Mouse (Mus musculus): ENCODE data around the gene Tgfbrap1. TPM values are rescaled to one million over a fixed set of nuclear protein-coding genes. Genes with fewer than 3 reads are reported as not detected.

The Tgfbrap1 gene
- polyA plus RNA-seq, 1 experiment from 2014 or later = 7.5 TPM

GRCm38 (mm10) chr1:43078124-43078523 is 20.3 kb downstream of the Tgfbrap1 start:
- no peak overlapping the region for H3K4me3 ChIP-seq (ENCODE audit: control insufficient read depth in 1 of 2, insufficient read depth in 1 of 2, low read depth in 1 of 2, low read length in 2 of 2)
- no peak overlapping the region for H3K9ac ChIP-seq (ENCODE audit: low read length)
- no peak overlapping the region for H3K27ac ChIP-seq (replicated peaks in 1 of 2; ENCODE audit: control insufficient read depth in 1 of 2, insufficient read depth in 1 of 2, low read depth in 2 of 2, low read length in 2 of 2)
- peaks cover 25% of the 10 kb centered on the region for H3K36me3 ChIP-seq (ENCODE audit: control insufficient read depth, insufficient read depth, low read length)
- 80% methylated on average over 2 of the region's 2 CpGs for WGBS
- H3K4me2 ChIP-seq (ENCODE audit: low read length) = no peak overlapping the region
- no peaks in the 10 kb centered on the region for H3K27me3 ChIP-seq (ENCODE audit: control insufficient read depth, insufficient read depth, low read length)
- no peaks in the 10 kb centered on the region for H3K4me1 ChIP-seq (ENCODE audit: control insufficient read depth in 2 of 2, insufficient read depth in 2 of 2, low read length in 2 of 2)
- ATAC-seq (ENCODE audit: insufficient number of reproducible peaks, insufficient read depth, low FRiP score, low read depth) = no peak
- H3K9me3 ChIP-seq (ENCODE audit: control insufficient read depth, low read length) = no peaks in the 10 kb centered on the region

- no peak overlapping the region for H3K4me3 ChIP-seq (ENCODE audit: control insufficient read depth in 1 of 2, insufficient read depth in 1 of 2, low read depth in 1 of 2, low read length in 2 of 2)
- no peaks in the 10 kb centered on the region for H3K27me3 ChIP-seq (ENCODE audit: control insufficient read depth, insufficient read depth, low read length)
- no peaks in the 10 kb centered on the region for H3K9me3 ChIP-seq (ENCODE audit: control insufficient read depth, low read length)
- ATAC-seq (ENCODE audit: insufficient number of reproducible peaks, insufficient read depth, low FRiP score, low read depth) = no peak
- no peaks in the 10 kb centered on the region for H3K4me1 ChIP-seq (ENCODE audit: control insufficient read depth in 2 of 2, insufficient read depth in 2 of 2, low read length in 2 of 2)
- peaks cover 45% of the 10 kb centered on the region for H3K36me3 ChIP-seq (ENCODE audit: control insufficient read depth, insufficient read depth, low read length)
- no peak overlapping the region for H3K27ac ChIP-seq (replicated peaks in 1 of 2; ENCODE audit: control insufficient read depth in 1 of 2, insufficient read depth in 1 of 2, low read depth in 2 of 2, low read length in 2 of 2)
- 91% methylated on average over 2 of the region's 2 CpGs for WGBS
- H3K4me2 ChIP-seq (ENCODE audit: low read length) = no peak overlapping the region
- H3K9ac ChIP-seq (ENCODE audit: low read length) = no peak overlapping the region
Measured at GRCm38 (mm10) chr1:43074791-43075190, 23.6 kb downstream of the Tgfbrap1 start.

- Histone ChIP-seq H3K9me3 (ENCODE audit: control insufficient read depth, low read length) (no peaks in the 10 kb centered on the region), H3K4me2 (ENCODE audit: low read length) (no peak overlapping the region), H3K4me1 (ENCODE audit: control insufficient read depth in 2 of 2, insufficient read depth in 2 of 2, low read length in 2 of 2) (no peaks in the 10 kb centered on the region), H3K4me3 (ENCODE audit: control insufficient read depth in 1 of 2, insufficient read depth in 1 of 2, low read depth in 1 of 2, low read length in 2 of 2) (no peak overlapping the region), H3K27me3 (ENCODE audit: control insufficient read depth, insufficient read depth, low read length) (no peaks in the 10 kb centered on the region), H3K9ac (ENCODE audit: low read length) (no peak overlapping the region), H3K36me3 (ENCODE audit: control insufficient read depth, insufficient read depth, low read length) (peaks cover 51% of the 10 kb centered on the region), H3K27ac (replicated peaks in 1 of 2; ENCODE audit: control insufficient read depth in 1 of 2, insufficient read depth in 1 of 2, low read depth in 2 of 2, low read length in 2 of 2) (no peak overlapping the region)
- WGBS = 84% methylated on average over 1 of the region's 1 CpGs
- ATAC-seq (ENCODE audit: insufficient number of reproducible peaks, insufficient read depth, low FRiP score, low read depth) = no peak
Measured at GRCm38 (mm10) chr1:43072561-43072960, 25.9 kb downstream of the Tgfbrap1 start.

GRCm38 (mm10) chr1:43072028-43072427 is 26.4 kb downstream of the Tgfbrap1 start:
- Histone ChIP-seq H3K36me3 (ENCODE audit: control insufficient read depth, insufficient read depth, low read length) (peaks cover 57% of the 10 kb centered on the region), H3K4me3 (ENCODE audit: control insufficient read depth in 1 of 2, insufficient read depth in 1 of 2, low read depth in 1 of 2, low read length in 2 of 2) (no peak overlapping the region), H3K27me3 (ENCODE audit: control insufficient read depth, insufficient read depth, low read length) (no peaks in the 10 kb centered on the region), H3K9me3 (ENCODE audit: control insufficient read depth, low read length) (no peaks in the 10 kb centered on the region), H3K4me1 (ENCODE audit: control insufficient read depth in 2 of 2, insufficient read depth in 2 of 2, low read length in 2 of 2) (no peaks in the 10 kb centered on the region), H3K9ac (ENCODE audit: low read length) (no peak overlapping the region), H3K4me2 (ENCODE audit: low read length) (no peak overlapping the region), H3K27ac (replicated peaks in 1 of 2; ENCODE audit: control insufficient read depth in 1 of 2, insufficient read depth in 1 of 2, low read depth in 2 of 2, low read length in 2 of 2) (no peak overlapping the region)
- WGBS = 90% methylated on average over 8 of the region's 8 CpGs
- ATAC-seq (ENCODE audit: insufficient number of reproducible peaks, insufficient read depth, low FRiP score, low read depth) = no peak

GRCm38 (mm10) chr1:43070726-43071125 is 27.7 kb downstream of the Tgfbrap1 start:
- no peak overlapping the region for H3K4me3 ChIP-seq (ENCODE audit: control insufficient read depth in 1 of 2, insufficient read depth in 1 of 2, low read depth in 1 of 2, low read length in 2 of 2)
- H3K36me3 ChIP-seq (ENCODE audit: control insufficient read depth, insufficient read depth, low read length) = peaks cover 61% of the 10 kb centered on the region
- H3K4me2 ChIP-seq (ENCODE audit: low read length) = no peak overlapping the region
- H3K4me1 ChIP-seq (ENCODE audit: control insufficient read depth in 2 of 2, insufficient read depth in 2 of 2, low read length in 2 of 2) = no peaks in the 10 kb centered on the region
- WGBS = 84% methylated on average over 5 of the region's 5 CpGs
- no peak for ATAC-seq (ENCODE audit: insufficient number of reproducible peaks, insufficient read depth, low FRiP score, low read depth)
- no peak overlapping the region for H3K27ac ChIP-seq (replicated peaks in 1 of 2; ENCODE audit: control insufficient read depth in 1 of 2, insufficient read depth in 1 of 2, low read depth in 2 of 2, low read length in 2 of 2)
- H3K27me3 ChIP-seq (ENCODE audit: control insufficient read depth, insufficient read depth, low read length) = no peaks in the 10 kb centered on the region
- no peaks in the 10 kb centered on the region for H3K9me3 ChIP-seq (ENCODE audit: control insufficient read depth, low read length)
- H3K9ac ChIP-seq (ENCODE audit: low read length) = no peak overlapping the region

- ATAC-seq (ENCODE audit: insufficient number of reproducible peaks, insufficient read depth, low FRiP score, low read depth) = no peak
- no peaks in the 10 kb centered on the region for H3K4me1 ChIP-seq (ENCODE audit: control insufficient read depth in 2 of 2, insufficient read depth in 2 of 2, low read length in 2 of 2)
- 55% methylated on average over 7 of the region's 7 CpGs for WGBS
Measured at GRCm38 (mm10) chr1:43067551-43067950, 30.9 kb downstream of the Tgfbrap1 start.

GRCm38 (mm10) chr1:43066573-43066972 is 31.9 kb downstream of the Tgfbrap1 start:
- no peak overlapping the region for H3K9ac ChIP-seq (ENCODE audit: low read length)
- H3K4me3 ChIP-seq (ENCODE audit: control insufficient read depth in 1 of 2, insufficient read depth in 1 of 2, low read depth in 1 of 2, low read length in 2 of 2) = no peak overlapping the region
- no peak overlapping the region for H3K4me2 ChIP-seq (ENCODE audit: low read length)
- WGBS = 86% methylated on average over 8 of the region's 8 CpGs
- peaks cover 58% of the 10 kb centered on the region for H3K36me3 ChIP-seq (ENCODE audit: control insufficient read depth, insufficient read depth, low read length)
- H3K4me1 ChIP-seq (ENCODE audit: control insufficient read depth in 2 of 2, insufficient read depth in 2 of 2, low read length in 2 of 2) = no peaks in the 10 kb centered on the region
- no peaks in the 10 kb centered on the region for H3K27me3 ChIP-seq (ENCODE audit: control insufficient read depth, insufficient read depth, low read length)
- ATAC-seq (ENCODE audit: insufficient number of reproducible peaks, insufficient read depth, low FRiP score, low read depth) = no peak
- H3K9me3 ChIP-seq (ENCODE audit: control insufficient read depth, low read length) = no peaks in the 10 kb centered on the region
- H3K27ac ChIP-seq (replicated peaks in 1 of 2; ENCODE audit: control insufficient read depth in 1 of 2, insufficient read depth in 1 of 2, low read depth in 2 of 2, low read length in 2 of 2) = no peak overlapping the region

More at GRCm38 (mm10) chr1:43067551-43067950, 30.9 kb downstream of the Tgfbrap1 start:
- no peaks in the 10 kb centered on the region for H3K9me3 ChIP-seq (ENCODE audit: control insufficient read depth, low read length)
- H3K36me3 ChIP-seq (ENCODE audit: control insufficient read depth, insufficient read depth, low read length) = peaks cover 60% of the 10 kb centered on the region
- no peak overlapping the region for H3K4me2 ChIP-seq (ENCODE audit: low read length)
- H3K9ac ChIP-seq (ENCODE audit: low read length) = no peak overlapping the region
- H3K27ac ChIP-seq (replicated peaks in 1 of 2; ENCODE audit: control insufficient read depth in 1 of 2, insufficient read depth in 1 of 2, low read depth in 2 of 2, low read length in 2 of 2) = no peak overlapping the region
- H3K27me3 ChIP-seq (ENCODE audit: control insufficient read depth, insufficient read depth, low read length) = no peaks in the 10 kb centered on the region
- H3K4me3 ChIP-seq (ENCODE audit: control insufficient read depth in 1 of 2, insufficient read depth in 1 of 2, low read depth in 1 of 2, low read length in 2 of 2) = no peak overlapping the region

GRCm38 (mm10) chr1:43065615-43066310 is 32.7 kb downstream of the Tgfbrap1 start:
- no peak; the same call in 1 of the 2 replicates for ATAC-seq (ENCODE audit: insufficient number of reproducible peaks, insufficient read depth, low FRiP score, low read depth)
- peaks cover 58% of the 10 kb centered on the region for H3K36me3 ChIP-seq (ENCODE audit: control insufficient read depth, insufficient read depth, low read length)

More at GRCm38 (mm10) chr1:43065615-43066310, 32.7 kb downstream of the Tgfbrap1 start:
- no peak overlapping the region for H3K9ac ChIP-seq (ENCODE audit: low read length)
- 50% methylated on average over 9 of the region's 9 CpGs for WGBS
- H3K4me3 ChIP-seq (ENCODE audit: control insufficient read depth in 1 of 2, insufficient read depth in 1 of 2, low read depth in 1 of 2, low read length in 2 of 2) = no peak overlapping the region
- no peak overlapping the region for H3K27ac ChIP-seq (replicated peaks in 1 of 2; ENCODE audit: control insufficient read depth in 1 of 2, insufficient read depth in 1 of 2, low read depth in 2 of 2, low read length in 2 of 2)
- no peaks in the 10 kb centered on the region for H3K27me3 ChIP-seq (ENCODE audit: control insufficient read depth, insufficient read depth, low read length)
- H3K4me1 ChIP-seq (ENCODE audit: control insufficient read depth in 2 of 2, insufficient read depth in 2 of 2, low read length in 2 of 2) = no peaks in the 10 kb centered on the region
- H3K9me3 ChIP-seq (ENCODE audit: control insufficient read depth, low read length) = no peaks in the 10 kb centered on the region
- no peak overlapping the region for H3K4me2 ChIP-seq (ENCODE audit: low read length)
